Mouse (Mus musculus) T-cell, adult 2 months (primary cell): ENCODE measurements around the gene Lmo7.

Source experiments
- DNase-seq: peaks from one replicate; pipeline ENCODE4 v3.0.0; 2022; ENCODE audit warnings: low spot score

Gene Lmo7

DNA sequence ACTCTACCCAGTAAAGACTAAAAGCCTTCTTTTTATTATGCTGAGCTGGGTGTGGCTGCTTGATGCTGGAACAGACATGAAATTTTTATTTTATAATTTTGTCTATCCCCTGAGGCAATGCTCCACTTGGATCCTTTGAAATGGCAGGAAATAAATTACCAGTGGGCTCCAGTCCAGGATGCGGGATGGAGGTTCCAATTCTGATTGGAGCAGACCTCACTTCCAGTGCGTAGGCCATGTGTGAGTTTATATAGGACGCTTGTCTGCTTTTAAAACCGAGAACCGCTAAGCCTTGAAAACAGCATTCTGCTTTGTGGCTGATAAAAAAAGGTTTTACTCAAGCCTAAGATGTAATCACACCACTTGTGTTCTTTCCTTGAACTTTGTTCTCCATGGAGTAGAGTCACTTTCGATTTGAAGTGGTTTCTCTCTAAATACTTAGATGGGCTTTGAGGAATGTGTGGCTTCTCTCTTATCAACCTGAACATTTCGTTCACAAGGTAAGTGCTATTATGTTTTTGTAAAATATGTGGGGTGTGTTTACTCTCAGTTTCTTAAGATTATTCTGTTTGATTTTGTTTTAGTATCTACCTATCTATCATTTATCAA lies 108.6 kb downstream of the Lmo7 start:
- DNase-seq = no peak

DNA sequence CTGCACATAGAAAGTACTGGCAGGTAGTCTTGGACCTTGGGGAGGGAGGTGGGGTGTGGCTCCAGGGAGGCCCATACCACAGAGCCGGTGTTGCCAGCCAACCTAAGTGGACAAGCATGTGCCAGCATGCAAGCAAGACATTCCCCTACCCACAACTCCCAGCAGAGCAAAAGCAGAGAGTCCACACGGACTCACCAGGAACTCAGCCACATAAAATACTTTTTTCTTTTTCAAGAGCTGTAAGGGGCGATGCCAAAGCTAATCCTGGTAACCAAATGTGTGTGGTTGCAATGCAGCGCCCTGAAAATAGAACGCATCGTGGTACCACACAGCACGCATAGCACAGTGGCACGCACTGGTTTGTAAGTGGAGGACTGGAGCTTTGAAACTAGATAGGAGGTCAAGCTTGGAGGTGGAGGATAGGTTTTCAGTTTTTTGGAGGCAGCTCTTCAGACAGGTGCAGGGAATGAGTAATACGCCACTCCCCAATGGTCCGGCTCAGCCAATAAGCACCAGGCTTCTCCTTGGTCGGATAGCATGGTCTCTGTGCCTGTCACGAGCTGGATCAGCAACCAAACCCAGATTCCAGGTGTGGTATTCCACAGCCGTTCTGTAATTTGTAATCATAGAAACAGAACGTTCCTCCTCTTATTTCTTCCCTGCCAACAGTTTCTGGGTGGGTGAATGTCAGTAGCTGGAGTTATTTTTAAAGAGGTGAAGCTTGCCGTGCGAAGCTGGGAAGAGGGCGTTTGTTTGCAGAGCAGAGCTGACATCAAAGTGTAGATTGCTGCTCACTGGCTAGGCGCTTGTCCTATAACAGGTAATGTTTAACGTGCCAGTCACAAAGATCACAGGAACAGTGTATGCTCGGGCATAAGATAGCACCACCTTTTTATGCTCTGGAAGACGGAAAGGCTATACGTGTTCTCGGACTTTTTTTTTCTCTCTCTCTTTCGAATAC lies 110.3 kb downstream of the Lmo7 start:
- DNase-seq = no peak

DNA sequence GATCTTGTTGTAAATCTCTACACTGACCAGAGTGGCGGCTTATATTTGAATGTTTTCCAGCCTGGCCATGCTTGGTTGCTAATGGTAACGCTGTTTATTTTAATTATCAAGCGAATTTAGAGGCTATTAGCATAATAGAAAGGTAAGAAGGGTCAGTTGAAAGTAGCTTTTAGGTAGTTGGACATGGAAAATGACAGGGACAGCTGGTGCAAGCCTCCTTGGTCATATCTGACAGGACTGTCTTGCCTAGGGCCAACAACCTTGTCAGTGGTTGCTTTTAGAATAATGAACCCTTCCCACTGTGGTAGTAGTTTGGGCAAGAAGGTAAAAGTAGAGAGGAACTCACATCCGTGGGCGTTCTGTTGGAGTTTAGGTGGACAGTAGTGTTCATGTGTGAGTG lies 111.5 kb downstream of the Lmo7 start:
- DNase-seq = no peak

DNA sequence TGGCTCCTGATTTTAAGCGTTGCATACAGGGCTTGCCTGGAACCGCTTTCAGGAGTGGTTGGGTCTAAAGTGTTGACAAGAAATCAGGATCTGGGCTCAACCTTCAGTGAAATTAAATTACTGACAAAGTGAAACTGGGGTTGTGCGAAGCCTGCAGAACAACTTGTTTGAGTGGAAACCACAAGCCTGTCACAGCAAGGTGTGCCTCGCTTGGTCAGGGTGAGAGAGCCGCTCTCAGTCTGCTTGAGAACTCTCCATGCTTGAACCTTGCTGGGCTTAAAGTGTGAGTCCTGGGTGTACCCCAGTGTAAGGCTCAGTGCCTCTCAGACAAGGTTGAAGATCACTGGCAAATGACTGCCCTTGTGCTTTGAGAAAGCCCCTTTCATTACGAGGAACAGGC lies 112.8 kb downstream of the Lmo7 start:
- no peak for DNase-seq

DNA sequence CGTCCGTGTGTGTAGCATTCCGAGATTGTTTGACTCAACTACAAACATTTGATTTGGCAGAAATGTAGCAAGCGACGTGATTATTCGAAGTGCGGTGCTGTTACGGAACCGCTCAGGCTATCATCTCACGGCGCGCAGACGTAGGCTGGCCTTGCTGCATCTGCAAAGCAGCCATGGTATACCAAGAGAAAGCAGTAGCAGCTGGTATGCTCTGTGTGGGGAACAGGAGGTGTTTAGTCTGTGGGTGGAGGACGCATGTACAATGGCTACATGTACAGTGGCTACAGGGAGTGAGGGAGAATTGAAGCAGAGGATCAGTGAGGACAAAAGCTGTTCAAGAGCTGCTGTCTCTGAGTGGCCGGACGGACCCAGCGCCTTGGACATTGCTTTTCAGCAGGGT lies 113.7 kb downstream of the Lmo7 start:
- DNase-seq = no peak

DNA sequence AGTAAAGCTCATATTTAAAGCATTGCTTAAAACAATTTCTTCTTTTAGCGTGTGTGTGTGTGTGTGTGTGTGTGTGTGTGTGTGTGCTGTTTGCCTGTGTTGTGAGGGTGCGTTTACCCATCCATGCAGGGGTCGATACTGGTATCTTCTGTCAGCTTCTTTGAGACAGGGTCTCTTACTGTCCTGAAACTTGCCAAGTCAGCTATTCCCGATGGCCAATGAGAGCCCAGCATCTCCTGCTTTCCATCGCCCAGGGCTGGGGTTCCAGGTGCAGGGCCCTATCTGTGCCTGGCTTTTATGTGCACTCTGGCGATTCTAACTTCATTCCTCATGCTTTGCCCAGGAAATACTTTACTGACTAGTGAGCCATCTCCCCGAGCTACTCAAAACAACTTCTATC lies 114.7 kb downstream of the Lmo7 start:
- DNase-seq = no peak

DNA sequence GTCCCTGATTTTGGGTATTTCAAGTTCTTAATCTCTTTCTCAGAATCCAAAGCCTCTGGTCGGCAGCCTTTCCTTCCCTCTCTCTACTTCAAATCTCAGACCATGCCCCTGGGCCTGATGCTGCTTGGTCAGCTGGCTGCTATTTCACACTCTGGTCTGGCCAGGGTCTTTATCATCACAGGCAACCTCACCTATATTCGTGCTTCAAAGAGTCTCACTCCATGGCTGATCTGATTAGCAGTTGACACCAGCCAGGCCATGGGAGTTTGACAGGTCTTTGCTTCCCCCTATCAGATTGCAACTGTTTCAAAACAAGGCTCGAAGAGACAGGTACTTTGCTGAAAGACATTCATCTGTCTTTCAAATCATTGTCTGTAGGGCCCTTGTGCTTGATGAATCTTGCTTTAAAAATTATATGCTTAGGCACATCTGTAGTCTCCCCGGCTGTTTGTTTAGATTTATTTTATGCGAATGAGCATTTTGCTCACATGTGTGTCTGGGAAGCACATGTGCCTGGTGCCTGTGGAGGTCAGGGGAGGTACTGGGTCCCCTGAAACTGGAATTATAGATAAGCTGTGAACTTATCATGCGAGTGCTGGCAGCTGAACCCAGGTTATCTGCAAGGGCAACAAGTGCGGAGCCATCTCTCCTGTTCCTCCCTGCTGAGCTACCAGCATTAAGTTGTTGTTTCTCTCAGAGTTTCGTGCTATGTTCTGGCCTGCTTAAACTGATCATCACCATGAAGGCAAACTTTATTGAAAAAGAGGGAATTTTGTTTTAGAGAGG lies 116.5 kb downstream of the Lmo7 start:
- DNase-seq = no peak

DNA sequence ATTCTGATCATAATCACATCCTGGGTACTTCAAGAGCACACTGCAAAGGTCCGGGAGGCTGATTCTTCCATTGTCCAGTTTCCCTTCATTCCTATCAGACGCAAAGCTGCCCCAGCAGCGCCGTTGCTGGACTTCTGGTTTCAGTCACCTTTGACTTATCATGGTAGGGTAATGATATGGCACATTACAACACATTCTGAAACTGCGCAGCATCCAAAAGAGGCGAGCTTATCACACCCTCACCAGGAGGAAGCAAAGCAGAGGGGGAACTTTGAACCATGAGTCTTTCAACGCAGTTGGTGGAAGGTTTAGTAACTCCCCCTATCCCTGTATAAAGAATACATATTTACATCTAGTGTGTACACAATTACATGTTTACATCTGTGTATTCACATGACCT lies 117.8 kb downstream of the Lmo7 start:
- DNase-seq = no peak

DNA sequence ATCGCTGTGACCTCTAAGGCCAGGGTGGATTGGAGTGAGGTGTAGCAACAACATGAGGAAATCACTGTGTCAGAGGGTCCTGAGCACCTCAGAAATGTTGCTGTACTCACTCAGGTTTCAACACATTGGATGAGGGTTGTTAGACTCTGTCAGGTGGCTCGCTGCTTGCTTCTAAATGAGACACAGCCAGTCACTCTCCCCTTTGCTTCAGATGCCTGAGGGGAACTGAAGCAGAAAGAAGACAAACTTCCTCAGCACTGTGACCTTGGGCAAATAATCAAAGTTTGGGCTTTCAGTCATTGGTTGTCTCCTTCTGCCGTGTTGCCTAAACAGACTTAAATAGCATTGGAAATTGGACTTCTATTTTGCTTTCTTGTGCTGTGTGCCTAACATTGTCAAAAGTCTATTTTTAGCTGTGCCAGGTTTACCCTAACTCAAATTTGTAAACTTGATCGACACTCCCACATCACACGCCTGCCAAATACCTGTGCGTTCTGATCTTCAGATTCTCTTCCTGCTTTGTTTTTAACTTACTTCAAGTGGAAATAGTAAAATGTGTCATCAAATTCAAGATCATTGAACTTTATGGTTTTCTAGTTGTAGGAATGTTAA lies 122.9 kb downstream of the Lmo7 start:
- no peak for DNase-seq

DNA sequence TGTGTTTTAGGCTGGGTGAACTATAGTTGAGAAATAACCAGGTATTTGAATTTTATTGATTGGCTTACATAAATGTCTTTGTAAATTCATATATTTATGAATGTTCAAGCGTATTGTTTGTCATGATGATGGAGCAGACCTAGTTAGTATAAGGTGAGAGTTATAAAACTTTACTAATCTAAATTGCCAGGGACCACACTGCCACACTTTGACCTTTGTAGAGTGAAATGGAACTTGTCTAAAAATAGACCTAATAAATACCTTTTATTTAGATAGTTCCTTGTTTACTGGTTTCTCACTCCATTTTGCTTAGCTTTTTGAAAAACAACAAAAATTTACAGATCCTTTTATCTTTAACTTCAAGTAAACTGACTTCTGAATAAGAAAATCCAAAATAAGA lies 123.5 kb downstream of the Lmo7 start:
- DNase-seq = no peak

DNA sequence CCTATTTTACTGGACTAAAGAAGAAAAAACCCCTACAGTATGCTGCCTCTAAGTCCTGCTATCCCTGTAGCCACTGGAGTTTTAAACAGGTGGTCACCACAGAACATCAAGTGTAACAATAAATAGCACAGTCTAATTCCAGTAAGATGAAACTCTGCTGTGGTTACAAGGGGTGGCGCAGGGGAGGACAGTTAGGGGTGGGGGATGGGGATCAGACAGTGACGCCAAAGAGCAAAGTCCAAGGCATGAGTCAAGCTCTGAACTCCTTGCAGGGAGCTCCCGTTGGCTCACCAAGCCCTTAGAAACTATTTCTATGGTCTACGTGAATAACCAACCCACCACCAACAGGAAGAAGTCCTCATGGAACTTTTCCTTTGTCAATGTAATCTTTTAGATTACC lies 124.0 kb downstream of the Lmo7 start:
- DNase-seq = no peak

DNA sequence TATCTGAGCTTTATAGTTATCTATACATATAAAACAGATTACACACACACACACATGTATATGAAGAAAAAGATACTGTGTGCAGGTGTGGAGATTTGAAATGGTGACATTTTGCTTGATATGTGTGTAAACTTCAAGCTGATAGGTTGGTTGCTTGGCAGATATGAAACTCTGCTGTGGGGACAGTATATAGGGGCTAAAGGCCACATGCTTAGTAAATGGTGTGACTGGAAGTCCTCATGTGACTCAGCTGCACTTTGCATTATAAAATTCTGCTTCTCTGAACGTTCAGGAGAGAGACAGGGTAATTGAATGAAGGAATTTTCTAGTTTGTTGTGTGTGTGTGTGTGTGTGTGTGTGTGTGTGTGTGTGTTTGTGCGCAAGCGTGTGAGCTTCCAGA lies 124.5 kb downstream of the Lmo7 start:
- DNase-seq = no peak

DNA sequence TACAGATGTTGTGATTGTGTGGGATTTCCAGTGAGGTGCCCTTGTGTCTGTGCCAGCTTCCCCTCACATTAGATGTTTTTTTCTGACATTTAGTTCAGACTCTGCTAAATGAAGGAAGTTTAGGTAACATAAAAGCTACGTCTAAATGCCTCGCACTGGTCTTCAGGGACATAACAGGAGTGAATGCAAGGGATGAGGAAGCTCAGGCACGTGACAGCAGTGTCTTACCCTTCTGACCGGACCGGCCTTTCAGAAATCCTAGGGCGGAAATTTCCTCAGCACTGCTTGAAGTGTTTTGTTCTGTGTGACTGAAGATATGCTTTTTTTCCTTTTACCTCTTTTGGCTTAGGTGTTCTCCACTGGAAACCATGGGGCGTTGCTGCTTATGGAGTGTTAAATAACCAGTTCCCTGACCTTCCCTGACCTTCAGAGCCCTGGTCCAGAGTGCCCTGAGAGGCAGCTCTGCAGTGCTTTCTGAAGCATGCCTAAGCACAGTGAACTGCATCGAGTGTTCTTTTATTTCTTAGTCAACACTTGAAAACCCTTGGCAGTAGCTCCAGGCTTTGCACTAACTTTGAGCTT lies 129.6 kb downstream of the Lmo7 start:
- DNase-seq = no peak

DNA sequence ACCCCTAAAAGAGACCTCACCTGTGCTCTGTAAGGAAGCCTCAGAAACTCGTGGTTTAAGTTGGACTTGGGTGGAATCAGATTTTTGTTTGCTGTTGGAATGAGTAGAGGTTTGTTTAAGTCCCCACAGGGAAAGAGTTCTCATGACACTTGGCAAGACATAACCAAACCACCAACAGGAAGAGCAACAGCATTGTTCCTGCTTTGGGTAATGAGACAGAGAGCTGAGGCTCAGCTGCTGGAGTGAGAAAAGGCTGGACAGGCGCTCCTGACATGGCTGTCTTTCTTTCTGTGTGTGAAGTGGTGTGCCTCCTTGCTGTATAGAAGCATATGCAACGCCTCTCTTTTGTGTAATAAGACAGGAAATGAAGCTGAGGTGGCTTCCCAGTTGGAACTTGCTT lies 132.3 kb downstream of the Lmo7 start:
- no peak for DNase-seq

DNA sequence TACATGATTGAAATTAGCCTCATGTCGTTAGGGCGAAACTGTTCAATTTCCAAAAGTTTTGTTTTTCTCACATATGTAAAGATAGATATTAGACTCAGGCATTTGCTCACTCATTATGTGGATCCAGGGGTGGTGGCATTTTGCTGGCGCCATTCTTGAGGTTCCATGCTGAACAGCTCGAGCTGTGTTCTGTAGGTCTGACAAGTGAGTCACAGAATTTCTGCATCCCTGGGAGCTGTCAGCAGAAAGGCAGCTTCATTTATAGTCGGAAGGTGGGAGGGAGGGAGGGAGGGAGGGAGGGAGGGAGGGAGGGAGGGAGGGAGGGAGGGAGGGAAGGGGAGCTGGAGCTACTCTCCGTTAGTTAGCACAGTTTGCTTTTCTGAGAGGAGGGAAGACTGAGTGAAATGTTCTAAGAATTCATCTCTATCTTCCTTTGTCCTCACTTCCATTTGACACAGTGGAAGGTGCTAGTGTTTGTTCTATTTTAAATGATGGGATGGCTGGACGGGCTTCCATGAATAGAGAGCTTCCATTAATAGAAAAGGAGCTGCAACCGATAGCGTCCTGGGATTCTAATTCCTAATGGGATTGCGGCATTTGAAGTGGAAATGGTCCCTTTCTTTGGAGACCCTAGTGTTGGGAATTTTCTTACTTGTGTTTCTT lies 137.4 kb downstream of the Lmo7 start:
- no peak for DNase-seq

DNA sequence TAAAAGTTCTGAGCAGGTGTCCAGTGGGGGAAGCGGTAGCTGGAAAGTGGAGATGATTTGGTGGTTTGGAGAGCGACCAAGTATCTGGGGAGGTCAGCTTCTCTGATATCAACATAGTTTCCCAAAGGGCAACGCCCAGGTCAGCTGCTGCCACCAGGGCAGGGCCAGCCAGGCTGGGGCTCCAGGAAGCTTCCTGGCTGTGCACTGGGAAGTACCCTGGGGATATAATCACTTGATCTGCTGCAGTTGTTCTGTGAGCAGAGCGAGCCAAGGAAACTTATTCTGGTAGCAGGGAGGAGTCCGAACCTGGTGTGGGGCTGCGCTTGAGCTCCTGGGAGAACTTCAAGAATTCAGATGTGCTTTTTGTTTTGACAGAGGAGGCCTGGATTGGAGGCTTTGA lies 139.4 kb downstream of the Lmo7 start:
- no peak for DNase-seq

DNA sequence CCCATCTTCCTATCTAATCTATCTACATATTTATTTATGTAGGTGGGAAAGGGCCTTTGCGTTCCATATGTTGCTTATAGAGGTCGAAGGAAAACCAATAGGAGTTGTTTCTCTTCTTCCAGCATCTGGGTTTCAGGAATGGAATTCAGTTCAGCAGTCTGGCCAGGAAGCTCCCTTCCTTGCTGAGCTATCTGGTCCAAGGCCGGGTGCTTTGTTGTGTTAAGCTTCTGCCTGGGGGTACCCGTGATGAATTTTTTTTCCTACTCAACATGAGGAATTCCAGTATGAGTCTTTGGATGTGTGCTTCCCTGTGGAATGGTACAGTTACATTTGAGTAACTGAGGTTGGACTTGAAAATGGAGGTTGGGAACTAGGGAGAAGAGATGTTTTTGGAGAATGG lies 139.9 kb downstream of the Lmo7 start:
- DNase-seq = no peak

DNA sequence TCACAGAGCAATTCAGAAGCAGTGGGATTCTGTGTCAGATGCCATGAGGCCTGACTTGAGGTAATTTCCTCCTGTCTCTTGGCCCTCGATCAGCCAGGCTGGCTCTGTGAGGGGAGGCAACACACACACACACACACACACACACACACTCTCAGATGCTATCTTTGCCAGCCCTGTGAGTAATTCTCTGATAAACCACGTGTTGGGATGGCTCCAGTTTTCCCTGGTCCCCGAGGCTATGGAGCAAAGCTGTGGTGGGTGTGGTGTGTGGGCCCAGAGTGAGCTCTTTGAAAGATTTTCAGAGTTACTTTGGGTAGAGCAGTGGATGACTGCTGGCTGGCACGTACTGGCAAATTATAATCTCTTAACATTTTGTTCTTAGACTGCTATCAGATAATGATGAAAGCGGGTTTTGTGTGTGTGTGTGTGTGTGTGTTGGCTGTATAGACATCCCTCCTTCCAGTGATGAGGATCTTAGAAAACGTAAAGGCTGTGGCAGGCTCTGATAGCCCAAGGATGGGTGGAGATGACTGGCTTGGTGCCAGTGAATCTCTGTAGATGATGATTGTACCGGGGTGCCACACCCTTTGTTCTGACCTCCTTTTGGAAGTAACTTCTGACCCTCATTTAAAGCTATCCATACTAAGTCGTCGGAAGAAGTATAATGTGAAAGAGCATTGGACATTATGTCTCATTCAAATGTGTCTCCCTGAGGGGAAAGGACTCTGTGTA lies 140.6 kb downstream of the Lmo7 start:
- no peak for DNase-seq

DNA sequence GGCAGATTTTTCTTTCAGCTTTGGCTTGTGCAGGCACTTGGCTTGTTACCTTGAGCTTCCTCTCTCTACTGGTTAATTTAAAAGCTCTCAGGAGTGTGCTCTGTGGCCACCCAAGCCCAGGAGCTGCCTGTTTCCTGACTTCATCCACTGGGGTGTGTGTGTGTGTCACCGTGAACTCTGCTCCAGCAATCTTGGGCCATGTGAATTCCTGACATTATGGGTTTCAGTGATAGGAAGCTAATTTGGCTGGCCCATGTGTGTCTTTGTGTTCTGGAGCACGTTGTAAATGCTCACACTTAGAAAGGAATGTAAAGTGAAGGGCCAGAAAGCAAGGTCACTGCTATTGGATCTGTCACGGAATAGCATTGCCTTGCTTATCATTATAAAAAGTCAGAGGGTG lies 143.1 kb downstream of the Lmo7 start:
- DNase-seq = no peak

DNA sequence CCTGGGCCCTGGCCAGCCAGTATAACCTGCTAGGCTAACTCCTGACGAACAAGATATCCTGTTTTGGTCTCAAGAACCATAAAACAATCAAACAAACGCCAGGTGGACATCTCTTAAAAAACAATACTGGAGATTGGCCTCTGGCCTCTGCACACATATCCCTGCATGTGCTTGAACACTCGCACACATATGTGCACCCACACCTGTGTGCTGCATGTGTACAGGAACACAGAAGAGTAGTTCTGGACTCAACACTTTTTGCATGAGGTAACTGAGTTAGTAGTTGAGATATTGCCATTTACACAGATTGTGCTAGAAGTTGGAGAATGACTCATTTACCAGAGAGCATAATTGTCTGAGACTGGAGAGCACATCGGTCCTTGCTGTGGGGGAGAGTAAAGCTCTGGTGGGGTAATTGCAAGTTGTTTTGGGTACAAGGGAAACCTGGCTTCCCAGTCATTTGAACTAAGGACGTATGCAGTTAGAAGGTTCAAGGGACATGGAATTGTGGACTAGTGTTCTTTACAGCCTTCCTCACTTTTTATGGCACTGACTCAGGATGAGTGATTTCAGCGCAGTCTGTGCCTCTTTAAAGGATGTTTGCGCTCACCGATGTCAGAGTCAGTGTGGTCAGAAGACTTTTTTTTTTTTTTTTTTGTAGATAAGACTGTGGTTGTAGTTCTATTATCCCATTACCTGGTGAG lies 148.7 kb downstream of the Lmo7 start:
- DNase-seq = no peak
